Mouse (Mus musculus): ENCODE measurements around the gene Pln.

DNA sequence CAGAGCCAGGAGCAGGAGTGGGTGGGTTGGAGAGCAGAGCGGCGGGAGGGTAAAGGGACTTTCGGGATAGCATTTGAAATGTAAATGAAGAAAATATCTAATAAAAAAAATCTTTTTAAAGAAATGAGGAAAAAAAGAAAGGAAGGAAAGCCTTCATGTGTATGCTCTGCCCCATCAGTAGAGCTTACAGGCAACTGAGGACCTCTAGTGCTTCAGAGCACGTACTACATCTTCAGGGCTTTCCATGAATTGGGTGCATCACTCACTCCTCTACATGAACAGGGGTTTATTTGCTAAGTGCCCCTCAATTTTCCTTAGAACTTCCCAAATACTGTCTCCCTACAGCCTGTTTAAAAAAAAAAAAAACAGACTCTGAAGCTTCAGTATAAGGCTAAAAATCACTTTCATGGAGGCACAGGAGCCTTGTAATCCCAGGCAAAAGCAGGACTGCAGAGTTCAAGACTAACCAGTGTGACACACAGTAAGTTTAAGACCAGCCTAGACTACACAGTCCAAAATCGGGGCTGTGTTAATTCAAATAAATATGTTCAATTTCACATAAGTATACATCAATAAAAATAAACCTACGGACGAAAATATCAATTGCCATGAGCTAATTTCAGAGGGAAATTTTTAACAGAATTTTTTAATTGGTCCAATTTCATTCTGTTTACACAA lies 4.0 kb downstream of the Pln start:
- TF ChIP-seq HCFC1 (IDR thresholded peaks at IDR 0.05; ENCODE audit: borderline replicate concordance, insufficient read depth, low read length) (no peak), ZC3H11A (IDR thresholded peaks at IDR 0.05; ENCODE audit: borderline replicate concordance, low read depth, low read length) (peak; percentile 71), CHD2 (IDR thresholded peaks at IDR 0.05; ENCODE audit: low read depth, low read length) (no peak), MAFK (IDR thresholded peaks at IDR 0.05; ENCODE audit: insufficient read depth, low read depth, low read length) (no peak), ZNF384 (IDR thresholded peaks at IDR 0.05; ENCODE audit: low read depth, low read length) (no peak)
